Mouse (Mus musculus): Measurements from ENCODE around the gene Usp17ld.
"Not testable (repeated sequence)": the region's sequence is repeated elsewhere in the genome, so short reads cannot be mapped to it uniquely, and the experiment has no call there.

The Usp17ld gene

DNA sequence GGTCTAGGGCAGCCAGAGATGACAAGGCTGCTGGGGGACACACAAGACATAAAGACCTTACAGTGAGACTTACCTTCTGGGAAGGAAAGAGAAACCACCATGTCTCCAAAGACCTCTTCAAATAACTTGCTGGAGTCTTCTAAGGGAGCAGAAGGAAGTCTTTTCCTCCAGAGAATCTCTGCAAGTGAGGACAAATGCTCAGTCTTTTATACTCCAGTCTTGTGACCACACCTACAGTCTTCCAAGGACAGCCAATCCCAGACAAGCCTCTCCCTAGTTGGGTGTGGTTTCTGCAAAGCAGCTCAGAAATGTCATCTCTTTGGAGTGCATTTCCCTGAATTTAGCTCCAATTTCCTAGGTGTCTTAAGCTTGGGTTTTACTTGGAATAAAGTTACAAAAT is at the start of gene Usp17ld:
Usp17ld (minus strand) TSS at position 101 of the 400 bp plus-strand sequence.
- not testable (repeated sequence) for DNase-seq (ENCODE audit: low spot score)

DNA sequence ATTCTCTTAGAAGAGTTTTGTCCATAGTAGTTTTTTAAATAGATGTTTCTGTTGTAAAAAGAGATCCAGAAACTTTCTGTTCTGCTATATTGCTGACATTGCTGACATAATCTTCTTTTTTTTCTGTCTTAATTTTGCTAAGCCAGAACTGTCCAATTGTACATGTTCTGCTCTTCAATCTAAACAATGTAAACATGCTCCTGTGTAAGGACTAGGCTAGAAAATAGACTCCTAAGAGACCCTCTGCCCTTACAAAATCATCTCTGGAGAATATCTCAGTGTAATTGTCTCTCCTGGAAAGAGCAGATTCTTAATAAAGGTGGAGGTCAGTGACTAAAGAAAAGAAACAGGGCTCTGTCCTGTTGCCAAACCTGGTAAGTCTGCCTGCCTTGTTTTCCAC is 35.6 kb downstream of the Usp17ld start, which contains the start of gene Olfr594:
Olfr594 (plus strand) TSS at position 301 of the 400 bp plus-strand sequence.
- no peak for DNase-seq (ENCODE audit: low spot score)

- not testable (repeated sequence) for DNase-seq (ENCODE audit: low spot score)
Measured at GRCm38 (mm10) chr7:103212050-103212449, 40.3 kb downstream of the Usp17ld start.

DNA sequence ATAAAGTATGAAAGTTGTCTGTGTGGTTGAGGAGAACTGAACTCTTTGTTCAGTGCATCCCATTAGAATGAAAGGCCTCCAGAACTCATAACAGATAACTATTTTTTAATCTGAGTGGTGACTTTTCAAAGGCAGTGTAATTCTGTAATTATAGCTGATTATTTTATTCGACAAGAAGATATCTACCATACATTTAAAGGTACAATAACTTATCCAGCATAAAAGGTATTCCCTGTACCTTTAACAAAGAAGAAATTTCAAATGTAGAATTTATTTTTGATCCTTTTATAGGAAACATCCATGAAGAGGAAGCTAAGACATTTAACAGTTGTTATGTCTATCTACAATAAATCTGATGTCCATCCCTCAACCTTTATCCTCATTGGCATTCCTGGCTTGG is 40.7 kb downstream of the Usp17ld start, which contains the start of gene Olfr593:
Olfr593 (plus strand) TSS at position 301 of the 400 bp plus-strand sequence.
- DNase-seq (ENCODE audit: low spot score) = no peak
